Mouse (Mus musculus) bone marrow, adult 2 months (tissue): ENCODE results near the gene Ski.

Source experiments
- CTCF ChIP-seq: fragments of 200-500 bp; IDR thresholded peaks from 2 replicates; pipeline ENCODE4 v1.5.1; 2011; ENCODE audit warnings: low read length, control low read depth; ENCODE audit not compliant: control insufficient read depth, insufficient read depth
- POLR2A ChIP-seq: fragments of 200-500 bp; IDR thresholded peaks from 2 replicates; pipeline ENCODE4 v1.6.1; 2011; ENCODE audit warnings: low read depth, mild to moderate bottlenecking, control low read depth, low read length, borderline replicate concordance; ENCODE audit not compliant: control insufficient read depth

DNA sequence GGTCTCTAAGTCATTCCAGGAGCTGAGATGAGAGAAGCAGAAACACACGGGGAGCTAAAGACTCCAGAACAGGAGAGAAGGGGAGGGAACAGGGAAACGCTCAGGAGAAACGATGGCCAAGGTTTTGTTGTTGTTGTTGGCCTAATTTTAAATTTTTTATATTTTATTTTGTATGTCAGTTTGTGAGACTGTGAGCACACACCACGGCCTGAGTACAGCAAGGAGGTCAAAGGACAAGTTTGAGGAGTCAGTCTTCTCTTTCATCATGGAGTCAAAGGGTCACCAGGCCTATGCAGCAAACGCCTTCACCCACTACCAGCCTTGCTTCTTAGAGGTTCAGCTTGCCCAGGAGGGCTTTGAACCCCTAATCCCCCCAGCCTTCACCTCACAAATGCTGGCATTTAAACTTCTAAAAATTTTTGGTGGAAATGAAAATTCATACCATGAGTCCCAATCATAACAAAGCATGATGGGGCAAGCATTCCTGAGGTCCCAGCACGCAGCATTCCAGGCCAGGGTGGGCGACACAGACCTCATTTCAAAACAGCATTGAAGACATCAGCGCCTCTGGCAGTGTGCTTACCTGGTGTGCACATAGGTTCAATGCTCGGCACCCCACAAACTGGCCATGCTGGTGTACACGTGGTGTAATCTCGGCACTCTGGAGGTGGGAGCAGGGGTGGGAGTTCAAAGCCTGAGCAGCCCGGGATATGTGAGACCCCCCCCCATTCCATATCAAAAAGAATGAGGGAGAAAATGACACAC is 82.9 kb downstream of the Ski start:
- TF ChIP-seq CTCF (no peak), POLR2A (no peak)
